Mouse (Mus musculus) midbrain, embryonic 15.5 days (tissue): ENCODE results near the gene Ceacam3. TPM values are rescaled to one million over a fixed set of nuclear protein-coding genes. Genes with fewer than 3 reads are reported as not detected.
"Not testable (repeated sequence)": the region's sequence is repeated elsewhere in the genome, so short reads cannot be mapped to it uniquely, and the experiment has no call there.

Source experiments
- ATAC-seq: fragments of 200-750 bp; cut with Nextera tagmentation; replicated peaks from 2 replicates; pipeline ENCODE4 v1.8.0; 2017; ENCODE audit warnings: moderate TSS enrichment
- H3K27ac ChIP-seq: fragments of 300-500 bp; sonication (generic); 2 replicates; pipeline ENCODE4 v1.5.1; 2015; ENCODE audit warnings: mild to moderate bottlenecking, inconsistent platforms
- H3K27me3 ChIP-seq: fragments of 300-500 bp; sonication (generic); replicated peaks from 2 replicates; pipeline ENCODE4 v1.6.1; 2015; ENCODE audit warnings: inconsistent platforms
- H3K36me3 ChIP-seq: fragments of 300-500 bp; sonication (generic); replicated peaks from 2 replicates; pipeline ENCODE4 v1.6.1; 2015; ENCODE audit warnings: inconsistent platforms
- H3K4me1 ChIP-seq: fragments of 300-500 bp; sonication (generic); 2 replicates; pipeline ENCODE4 v1.6.1; 2015; ENCODE audit warnings: inconsistent platforms
- H3K4me2 ChIP-seq: fragments of 300-500 bp; sonication (generic); 2 replicates; pipeline ENCODE4 v1.6.1; 2015; ENCODE audit warnings: inconsistent platforms, mild to moderate bottlenecking, moderate library complexity
- H3K4me3 ChIP-seq: fragments of 300-500 bp; sonication (generic); 2 replicates; pipeline ENCODE4 v1.5.1; 2015; ENCODE audit warnings: mild to moderate bottlenecking, inconsistent platforms
- H3K9ac ChIP-seq: fragments of 300-500 bp; sonication (generic); 2 replicates; pipeline ENCODE4 v1.6.1; 2015; ENCODE audit warnings: mild to moderate bottlenecking, inconsistent platforms
- H3K9me3 ChIP-seq: fragments of 300-500 bp; sonication (generic); 2 replicates; pipeline ENCODE4 v1.6.1; 2016; ENCODE audit warnings: inconsistent platforms
- WGBS: fragments of 180-500 bp; shearing (Covaris S2); methylation state at CpG from one replicate; pipeline ENCODE4 v1.1.7; 2015; ENCODE audit warnings: mixed read lengths; 5-methylcytosine and 5-hydroxymethylcytosine counted together
- polyA plus RNA-seq: library from polyadenylated mRNA; unstranded; fragments of >200 nt; fragmentation: Nextera tagmentation; extraction: Ambion mirVana; gene quantifications from 2 replicates; pipeline ENCODE4 v1.2.1, GENCODE M21; 2015

Ceacam3 gene
- polyA plus RNA-seq, result not detected in 2 replicates

GRCm38 (mm10) chr7:17149931-17150330 is at the start of gene Ceacam3:
Gene Ceacam3, plus strand, starts transcription at chr7:17150282.
- WGBS, result 87% methylated on average over 2 of the region's 2 CpGs

GRCm38 (mm10) chr7:17101631-17102030 is 48.5 kb upstream of the Ceacam3 start:
- 88% methylated on average over 13 of the region's 13 CpGs for WGBS
- H3K4me2 ChIP-seq, ATAC-seq, H3K4me1 ChIP-seq, H3K9me3 ChIP-seq, H3K4me3 ChIP-seq, H3K9ac ChIP-seq, H3K27me3 ChIP-seq, H3K27ac ChIP-seq, H3K36me3 ChIP-seq: not testable (repeated sequence)

More at GRCm38 (mm10) chr7:17149931-17150330, at the start of gene Ceacam3:
- Histone ChIP-seq H3K27me3 (no peaks in the 10 kb centered on the region), H3K36me3 (no peaks in the 10 kb centered on the region), H3K9me3 (peaks cover 5% of the 10 kb centered on the region; the same call in 1 of the 2 replicates), H3K4me3 (no peak within 1 kb of the TSS), H3K4me2 (no peak within 1 kb of the TSS), H3K9ac (no peak within 1 kb of the TSS), H3K27ac (no peak within 1 kb of the TSS), H3K4me1 (no peaks in the 10 kb centered on the region)
- ATAC-seq, result no peak

GRCm38 (mm10) chr7:17135307-17135706 is 14.8 kb upstream of the Ceacam3 start:
- Histone ChIP-seq H3K9me3 (no peaks in the 10 kb centered on the region), H3K27ac (no peak overlapping the region), H3K4me1 (no peaks in the 10 kb centered on the region), H3K4me2 (no peak overlapping the region), H3K4me3 (no peak overlapping the region), H3K9ac (no peak overlapping the region), H3K27me3 (no peaks in the 10 kb centered on the region), H3K36me3 (no peaks in the 10 kb centered on the region)
- ATAC-seq, result no peak
- WGBS, result 77% methylated on average over 1 of the region's 1 CpGs

- H3K4me1 ChIP-seq, result no peaks in the 10 kb centered on the region
- WGBS, result 42% methylated on average over 2 of the region's 2 CpGs
- no peaks in the 10 kb centered on the region for H3K27me3 ChIP-seq
- no peaks in the 10 kb centered on the region for H3K36me3 ChIP-seq
- H3K4me3 ChIP-seq, result no peak overlapping the region
- no peak overlapping the region for H3K9ac ChIP-seq
- H3K4me2 ChIP-seq, result no peak overlapping the region
- no peak overlapping the region for H3K27ac ChIP-seq
- ATAC-seq, result no peak
- H3K9me3 ChIP-seq, result no peaks in the 10 kb centered on the region; the same call in 1 of the 2 replicates
Measured at GRCm38 (mm10) chr7:17155634-17156033, 5.6 kb downstream of the Ceacam3 start.

GRCm38 (mm10) chr7:17156885-17157677 is 7.0 kb downstream of the Ceacam3 start:
- ATAC-seq, result no peak
- Histone ChIP-seq H3K4me2 (no peak overlapping the region), H3K36me3 (no peaks in the 10 kb centered on the region), H3K27ac (no peak overlapping the region), H3K9me3 (peaks cover 1% of the 10 kb centered on the region; the same call in 1 of the 2 replicates), H3K9ac (no peak overlapping the region), H3K27me3 (no peaks in the 10 kb centered on the region), H3K4me1 (no peaks in the 10 kb centered on the region), H3K4me3 (no peak overlapping the region)
- 83% methylated on average over 3 of the region's 3 CpGs for WGBS

- ATAC-seq, result no peak
- WGBS, result 87% methylated on average over 7 of the region's 7 CpGs
- Histone ChIP-seq H3K4me1 (no peaks in the 10 kb centered on the region), H3K9ac (no peak overlapping the region), H3K36me3 (no peaks in the 10 kb centered on the region), H3K9me3 (peaks cover 6% of the 10 kb centered on the region), H3K27ac (no peak overlapping the region), H3K27me3 (no peaks in the 10 kb centered on the region), H3K4me3 (no peak overlapping the region), H3K4me2 (no peak overlapping the region)
Measured at GRCm38 (mm10) chr7:17159011-17159410, 8.9 kb downstream of the Ceacam3 start.

GRCm38 (mm10) chr7:17171827-17172226 is 21.7 kb downstream of the Ceacam3 start:
- Histone ChIP-seq H3K9ac (no peak overlapping the region), H3K4me2 (no peak overlapping the region), H3K9me3 (0 out of 2 replicates have a peak, but pooled peaks cover 3% of the 10 kb centered on the region), H3K4me3 (no peak overlapping the region), H3K4me1 (no peaks in the 10 kb centered on the region), H3K27ac (no peak overlapping the region), H3K27me3 (no peaks in the 10 kb centered on the region), H3K36me3 (no peaks in the 10 kb centered on the region)
- no peak for ATAC-seq
- WGBS, result 85% methylated on average over 4 of the region's 4 CpGs

GRCm38 (mm10) chr7:17203177-17203576 is 53.1 kb downstream of the Ceacam3 start, which contains the start of gene Psg29:
Gene Psg29, plus strand, starts transcription at chr7:17203477.
- Histone ChIP-seq H3K4me3 (no peak within 1 kb of the TSS), H3K27ac (no peak within 1 kb of the TSS), H3K36me3 (no peaks in the 10 kb centered on the region), H3K9me3 (peaks cover 14% of the 10 kb centered on the region; the same call in 1 of the 2 replicates), H3K4me2 (no peak within 1 kb of the TSS), H3K9ac (no peak within 1 kb of the TSS), H3K4me1 (no peaks in the 10 kb centered on the region), H3K27me3 (no peaks in the 10 kb centered on the region)
- ATAC-seq, result no peak

GRCm38 (mm10) chr7:17205530-17206184 is 55.6 kb downstream of the Ceacam3 start:
- peaks cover 18% of the 10 kb centered on the region; the same call in 1 of the 2 replicates for H3K9me3 ChIP-seq
- no peaks in the 10 kb centered on the region for H3K4me1 ChIP-seq
- no peak overlapping the region for H3K4me3 ChIP-seq
- no peaks in the 10 kb centered on the region for H3K27me3 ChIP-seq
- ATAC-seq, result no peak
- no peaks in the 10 kb centered on the region for H3K36me3 ChIP-seq
- no peak overlapping the region for H3K4me2 ChIP-seq
- 69% methylated on average over 3 of the region's 3 CpGs for WGBS
- no peak overlapping the region for H3K27ac ChIP-seq
- no peak overlapping the region for H3K9ac ChIP-seq

Other genes with a start within 250 kb of the Ceacam3 start
- 0.42 and 0.43 TPM in 2 replicates for gene Ptgir, start 243.8 kb upstream of the Ceacam3 start, polyA plus RNA-seq
- 351 and 370 TPM in 2 replicates for gene Calm3, start 226.2 kb upstream of the Ceacam3 start, polyA plus RNA-seq
- gene Pnmal2, start 205.6 kb upstream of the Ceacam3 start, polyA plus RNA-seq, result 198 and 205 TPM in 2 replicates
- gene Pnmal1, start 190.6 kb upstream of the Ceacam3 start, polyA plus RNA-seq, result 74.5 and 76.1 TPM in 2 replicates
- gene Gm42372, start 167.2 kb upstream of the Ceacam3 start, polyA plus RNA-seq, result 6.8 and 7.1 TPM in 2 replicates
- gene Ccdc8, start 157.6 kb upstream of the Ceacam3 start, polyA plus RNA-seq, result 6.4 and 6.8 TPM in 2 replicates
- gene Ppp5c, start 122.4 kb upstream of the Ceacam3 start, polyA plus RNA-seq, result 124 and 127 TPM in 2 replicates
- 4.7 and 5.2 TPM in 2 replicates for gene Hif3a, start 87.9 kb upstream of the Ceacam3 start, polyA plus RNA-seq
- gene Psg16, start 76.2 kb upstream of the Ceacam3 start, polyA plus RNA-seq, result 4.4 and 6.1 TPM in 2 replicates
- not detected in 2 replicates for gene Psg29, start 53.2 kb downstream of the Ceacam3 start, polyA plus RNA-seq